Mouse (Mus musculus): ENCODE results near the gene Rbpjl. TPM values are rescaled to one million over a fixed set of nuclear protein-coding genes. Genes with fewer than 3 reads are reported as not detected.

The Rbpjl gene
- polyA plus RNA-seq, 1 experiment from 2014 or later, result 0.02 TPM

DNA sequence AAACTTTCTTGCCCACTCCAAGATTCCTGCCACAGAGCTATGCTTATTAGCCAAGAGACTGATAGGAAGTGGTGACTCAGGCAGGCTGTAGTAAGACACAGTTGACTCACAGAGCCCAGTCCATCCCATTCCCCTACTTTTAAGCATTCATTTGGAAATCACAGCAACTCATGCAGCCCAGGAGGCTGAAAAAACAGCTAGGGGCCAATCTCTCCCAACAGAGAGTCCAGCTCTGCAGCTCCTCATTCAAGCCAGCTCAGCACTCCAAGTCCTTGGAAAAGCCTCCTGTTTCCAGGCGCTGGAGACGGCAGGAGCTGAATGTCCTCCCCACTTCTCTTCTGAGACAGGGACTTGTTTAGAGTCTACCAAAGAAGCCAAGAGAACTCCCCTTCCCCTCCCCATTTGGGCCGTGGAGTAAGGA is 36.1 kb downstream of the Rbpjl start:
- H3K4me1 ChIP-seq (replicated peaks), result peaks cover 40% of the 10 kb centered on the region
- DNase-seq, result no peak
- H3K27me3 ChIP-seq, result peaks cover 53% of the 10 kb centered on the region
- no peak overlapping the region for H3K9ac ChIP-seq
- H3K27ac ChIP-seq, result no peak overlapping the region
- no peak for ATAC-seq (ENCODE audit: low read depth)
- H3K4me2 ChIP-seq, result peak overlapping the region; percentile 45
- H3K36me3 ChIP-seq, result no peaks in the 10 kb centered on the region
- WGBS (ENCODE audit: insufficient replicate concordance), result 43% methylated on average over 3 of the region's 3 CpGs
- H3K4me3 ChIP-seq (replicated peaks), result no peak overlapping the region
- H3K9me3 ChIP-seq (replicated peaks), result no peaks in the 10 kb centered on the region

DNA sequence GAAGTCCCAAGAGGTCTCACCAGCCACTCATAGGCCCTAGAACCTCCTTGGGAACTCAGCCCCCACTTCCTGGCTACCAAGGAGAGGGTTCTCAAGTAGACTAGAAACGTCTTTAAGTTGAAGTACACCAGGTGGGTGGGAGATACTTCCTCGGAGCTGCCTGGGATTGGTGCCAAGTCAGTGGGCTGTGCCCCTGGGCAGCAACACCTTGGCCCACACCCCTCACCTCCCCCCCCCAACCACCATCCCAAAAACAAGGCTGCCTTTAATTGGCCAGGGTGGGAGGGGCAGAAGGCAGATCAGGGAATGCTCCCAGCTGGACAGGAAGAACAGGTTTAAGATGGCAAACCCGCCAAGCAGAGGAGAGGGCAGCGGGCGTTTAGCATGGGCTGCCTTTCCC is 37.4 kb downstream of the Rbpjl start:
- H3K27me3 ChIP-seq, result peaks cover 60% of the 10 kb centered on the region
- no peak overlapping the region for H3K4me3 ChIP-seq (replicated peaks)
- no peak overlapping the region for H3K27ac ChIP-seq
- H3K4me2 ChIP-seq, result peak overlapping the region; percentile 45
- 51% methylated on average over 5 of the region's 5 CpGs for WGBS (ENCODE audit: insufficient replicate concordance)
- H3K36me3 ChIP-seq, result no peaks in the 10 kb centered on the region
- no peak overlapping the region for H3K9ac ChIP-seq
- H3K4me1 ChIP-seq (replicated peaks), result peaks cover 29% of the 10 kb centered on the region
- ATAC-seq (ENCODE audit: low read depth) (no peak), DNase-seq (no peak)
- H3K9me3 ChIP-seq (replicated peaks), result no peaks in the 10 kb centered on the region

DNA sequence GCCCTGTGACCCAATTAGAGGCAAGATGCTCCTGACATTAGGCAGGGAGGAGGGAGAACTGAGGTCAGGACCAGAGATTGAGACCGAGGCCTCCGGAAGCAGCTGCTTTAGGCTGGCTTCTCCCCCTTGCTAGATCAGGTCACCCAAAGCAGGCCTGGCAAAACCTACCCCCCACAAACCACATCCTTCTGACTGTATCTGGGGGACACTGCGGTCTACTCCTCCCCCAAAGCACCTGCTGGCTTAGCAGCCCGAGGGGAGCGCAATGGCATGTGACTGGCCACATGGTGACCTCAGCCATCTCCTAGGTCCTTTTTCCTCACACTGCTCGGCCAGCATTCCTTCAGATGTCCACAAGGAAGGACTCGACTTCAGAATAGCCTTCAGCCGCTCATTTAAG is 38.2 kb downstream of the Rbpjl start:
- DNase-seq, result no peak
- peak overlapping the region; percentile 45 for H3K4me2 ChIP-seq
- no peaks in the 10 kb centered on the region for H3K36me3 ChIP-seq
- 8% methylated on average over 8 of the region's 8 CpGs for whole genome bisulfite sequencing (ENCODE audit: insufficient replicate concordance)
- H3K27me3 ChIP-seq, result peaks cover 61% of the 10 kb centered on the region
- no peak for ATAC-seq (ENCODE audit: low read depth)
- peak overlapping the region; percentile 58 for H3K4me3 ChIP-seq (replicated peaks)
- no peaks in the 10 kb centered on the region for H3K9me3 ChIP-seq (replicated peaks)
- no peak overlapping the region for H3K27ac ChIP-seq
- peak overlapping the region; percentile 68; the same call in 1 of the 2 replicates for H3K9ac ChIP-seq
- peaks cover 20% of the 10 kb centered on the region for H3K4me1 ChIP-seq (replicated peaks)

DNA sequence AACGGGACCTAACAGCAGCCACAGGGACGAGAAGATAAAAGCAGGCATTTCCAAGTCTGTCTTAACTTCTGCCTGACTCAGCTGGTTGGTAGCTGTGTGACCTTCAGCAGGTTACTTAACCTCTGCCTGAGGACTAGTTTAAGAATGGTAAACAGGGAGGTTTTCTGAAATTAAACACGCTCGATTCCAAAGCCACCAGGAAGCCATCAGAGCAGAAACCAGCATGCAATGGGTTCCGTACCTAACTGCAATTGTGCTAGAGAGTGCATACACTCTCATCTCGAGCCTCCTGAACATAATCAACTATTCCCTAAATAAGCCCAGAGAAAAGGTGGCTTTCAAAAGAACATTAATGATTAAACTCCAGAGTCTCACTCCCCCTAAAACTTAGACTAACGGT is 38.8 kb downstream of the Rbpjl start:
- H3K27ac ChIP-seq, result no peak overlapping the region

DNA sequence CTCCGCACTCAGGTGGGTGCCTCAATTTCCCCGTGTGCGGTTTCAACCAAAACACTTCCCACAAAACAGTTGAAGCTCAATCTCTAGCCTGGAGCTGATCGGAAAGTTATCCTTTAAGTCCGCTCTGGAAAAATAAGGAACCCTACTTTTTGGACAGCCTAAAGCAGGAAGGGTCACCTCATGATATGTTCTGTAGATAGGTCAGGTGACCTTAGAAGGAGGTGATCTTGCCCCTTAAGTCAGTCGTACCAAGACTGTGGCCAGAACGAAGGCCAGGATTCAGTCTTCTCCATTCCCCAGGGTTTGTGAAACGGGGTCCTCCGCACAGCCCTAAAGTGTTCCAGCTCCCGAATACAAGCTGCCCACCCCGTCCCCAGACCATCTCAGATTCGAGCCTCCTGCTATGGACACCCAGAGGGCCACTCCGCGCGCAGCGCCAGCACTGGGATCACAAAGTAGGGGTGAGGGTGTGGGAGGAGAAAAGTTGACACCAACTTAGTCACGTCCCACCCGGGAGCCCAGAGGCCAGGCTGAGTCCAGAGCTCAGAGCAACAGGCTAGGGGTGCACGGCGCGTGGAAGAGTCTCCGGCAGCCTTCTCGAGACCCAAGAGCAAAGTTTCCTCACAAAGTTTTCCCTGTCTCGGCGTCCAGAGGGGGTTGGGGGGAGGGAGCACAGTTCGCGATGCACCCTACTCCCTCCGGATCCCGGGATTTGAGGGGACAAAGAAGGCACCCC is 39.5 kb downstream of the Rbpjl start:
- peaks cover 17% of the 10 kb centered on the region for H3K4me1 ChIP-seq (replicated peaks)
- DNase-seq (no peak), ATAC-seq (ENCODE audit: low read depth) (no peak)
- H3K4me2 ChIP-seq, result peak overlapping the region; percentile 45
- H3K9ac ChIP-seq, result peak overlapping the region; percentile 68
- no peaks in the 10 kb centered on the region for H3K36me3 ChIP-seq
- 0 out of 2 replicates have a peak overlapping the region, but pooled peaks have one; percentile 13 for H3K27ac ChIP-seq
- peak overlapping the region; percentile 58 for H3K4me3 ChIP-seq (replicated peaks)
- peaks cover 53% of the 10 kb centered on the region for H3K27me3 ChIP-seq
- 4% methylated on average over 29 of the region's 29 CpGs for WGBS (ENCODE audit: insufficient replicate concordance)
- H3K9me3 ChIP-seq (replicated peaks), result no peaks in the 10 kb centered on the region

More for the DNA sequence above, 38.8 kb downstream of the Rbpjl start:
- peak overlapping the region; percentile 45 for H3K4me2 ChIP-seq
- peak overlapping the region; percentile 58 for H3K4me3 ChIP-seq (replicated peaks)
- peak overlapping the region; percentile 68; the same call in 1 of the 2 replicates for H3K9ac ChIP-seq
- no peaks in the 10 kb centered on the region for H3K36me3 ChIP-seq
- no peaks in the 10 kb centered on the region for H3K9me3 ChIP-seq (replicated peaks)
- ATAC-seq (ENCODE audit: low read depth) (no peak), DNase-seq (no peak)
- peaks cover 19% of the 10 kb centered on the region for H3K4me1 ChIP-seq (replicated peaks)
- peaks cover 58% of the 10 kb centered on the region for H3K27me3 ChIP-seq
- 23% methylated on average over 7 of the region's 7 CpGs for WGBS (ENCODE audit: insufficient replicate concordance)

DNA sequence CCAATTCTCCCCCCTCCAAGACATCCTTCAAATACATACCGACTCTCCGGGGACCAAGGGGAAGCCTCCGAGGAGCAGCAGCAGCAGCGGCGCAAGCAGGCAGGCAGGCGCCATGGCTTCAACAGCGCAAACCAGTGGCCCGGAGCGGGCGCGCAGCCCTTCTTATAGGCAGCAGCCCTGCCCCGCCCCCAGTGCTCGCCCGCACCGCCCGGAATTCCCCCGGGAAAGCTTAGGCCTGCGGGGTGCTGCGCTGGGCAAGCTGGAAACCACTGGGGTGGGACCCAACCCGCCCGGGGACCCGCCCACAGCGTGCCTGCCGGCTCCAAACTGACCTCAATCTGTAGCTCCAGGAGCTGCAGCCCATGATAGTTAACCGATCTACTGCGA is 40.1 kb downstream of the Rbpjl start:
- ATAC-seq (ENCODE audit: low read depth) (peak; percentile 78), DNase-seq (peak; percentile 15)
- Histone ChIP-seq H3K36me3 (no peaks in the 10 kb centered on the region), H3K9me3 (replicated peaks) (no peaks in the 10 kb centered on the region), H3K27me3 (peaks cover 53% of the 10 kb centered on the region), H3K9ac (peak overlapping the region; percentile 68), H3K4me2 (peak overlapping the region; percentile 45), H3K4me1 (replicated peaks) (peaks cover 17% of the 10 kb centered on the region), H3K4me3 (replicated peaks) (peak overlapping the region; percentile 58), H3K27ac (peak overlapping the region; percentile 13; the same call in 1 of the 2 replicates)
- WGBS (ENCODE audit: insufficient replicate concordance), result 2% methylated on average over 26 of the region's 26 CpGs

DNA sequence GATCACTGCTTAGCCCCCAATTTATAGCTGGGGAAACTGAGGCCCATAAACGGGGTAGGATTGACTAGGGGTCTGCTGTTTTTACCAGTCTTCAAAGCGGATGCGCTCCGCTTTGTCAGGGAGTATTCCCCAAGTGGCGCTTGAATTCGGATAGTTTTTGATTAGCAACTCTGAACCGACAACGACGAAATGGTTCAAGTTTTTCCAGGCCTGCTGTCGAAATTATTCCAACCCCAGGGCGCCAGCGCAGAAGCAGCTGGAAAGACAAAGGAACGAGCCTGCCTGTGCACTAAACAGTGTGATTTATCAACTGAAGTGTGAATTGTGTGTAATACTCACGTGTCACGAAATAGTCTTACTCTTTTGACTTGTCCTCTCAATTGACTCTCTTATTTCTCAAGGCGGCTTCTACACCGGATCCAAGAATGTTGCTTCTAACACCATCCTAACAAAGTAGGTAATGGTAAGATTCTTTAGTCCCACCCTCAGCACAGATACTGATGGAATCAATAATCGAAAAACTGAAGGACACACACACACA is 40.6 kb downstream of the Rbpjl start, which contains the start of gene Sdc4:
Gene Sdc4 (minus strand): TSS at position 428 of the 541 bp plus-strand sequence.
- WGBS (ENCODE audit: insufficient replicate concordance), result 12% methylated on average over 18 of the region's 18 CpGs
- Histone ChIP-seq H3K4me3 (replicated peaks) (peak within 1 kb of the TSS; percentile 58), H3K4me1 (replicated peaks) (peaks cover 17% of the 10 kb centered on the region), H3K36me3 (no peaks in the 10 kb centered on the region), H3K4me2 (peak within 1 kb of the TSS; percentile 45), H3K27me3 (peaks cover 53% of the 10 kb centered on the region), H3K27ac (peak within 1 kb of the TSS; percentile 13; the same call in 1 of the 2 replicates), H3K9ac (peak within 1 kb of the TSS; percentile 68), H3K9me3 (replicated peaks) (no peaks in the 10 kb centered on the region)
- no peak for ATAC-seq (ENCODE audit: low read depth)
- DNase-seq, result no peak

DNA sequence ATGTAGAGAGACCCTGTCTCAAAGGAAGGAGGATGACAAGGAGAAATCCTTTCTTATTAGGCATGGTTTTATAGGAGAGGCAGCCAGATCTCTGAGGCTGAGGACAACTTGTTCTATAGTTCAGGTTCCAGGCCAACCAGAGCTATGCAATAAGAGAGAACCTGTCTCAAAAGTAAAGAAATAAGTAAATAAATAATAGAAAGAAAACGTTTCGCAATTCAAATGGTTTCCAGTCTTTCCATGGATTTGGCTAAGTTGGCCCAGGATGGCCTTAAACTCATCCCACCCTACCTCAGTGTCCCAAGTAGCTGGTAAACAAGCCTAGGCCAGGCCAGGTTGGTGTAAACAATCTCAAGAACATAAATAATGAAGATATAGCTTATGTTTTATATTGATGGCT is 41.8 kb downstream of the Rbpjl start:
- ATAC-seq (ENCODE audit: low read depth), result no peak
- Histone ChIP-seq H3K9ac (no peak overlapping the region), H3K27ac (no peak overlapping the region), H3K36me3 (no peaks in the 10 kb centered on the region), H3K9me3 (replicated peaks) (no peaks in the 10 kb centered on the region), H3K4me2 (no peak overlapping the region), H3K4me3 (replicated peaks) (no peak overlapping the region), H3K4me1 (replicated peaks) (peaks cover 10% of the 10 kb centered on the region), H3K27me3 (peaks cover 53% of the 10 kb centered on the region)
- WGBS (ENCODE audit: insufficient replicate concordance), result 54% methylated on average over 2 of the region's 2 CpGs
- no peak for DNase-seq

DNA sequence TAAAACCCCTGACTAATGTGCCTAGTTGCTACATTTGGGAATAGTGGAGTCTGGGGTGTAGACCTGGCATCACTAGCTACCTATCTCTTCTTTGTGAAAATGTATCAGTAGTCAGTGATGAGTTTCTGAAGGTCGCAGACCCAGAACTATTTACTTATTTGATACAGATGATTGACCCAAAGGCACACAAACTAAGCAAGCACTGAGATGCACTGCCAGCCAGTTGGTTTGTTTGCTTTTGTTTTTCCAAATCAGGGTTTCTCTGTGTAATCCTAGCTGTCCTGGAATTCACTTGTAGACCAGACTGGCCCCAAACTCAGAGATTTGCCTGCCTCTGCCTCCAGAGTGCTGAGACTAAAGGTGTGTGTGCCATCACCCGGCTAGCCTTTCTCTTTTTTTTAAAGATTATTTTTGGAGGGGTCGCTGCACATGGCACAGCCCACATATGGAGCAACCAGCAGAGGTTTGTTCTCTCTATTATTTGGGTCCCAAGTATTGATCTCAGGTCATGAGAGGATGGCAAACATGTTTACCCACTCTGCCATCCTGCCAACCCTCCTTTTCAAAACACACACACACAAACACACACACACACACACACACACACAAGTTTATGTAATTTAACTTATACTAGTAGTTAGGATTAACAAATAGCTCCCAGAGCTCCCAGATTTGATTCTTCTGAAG is 42.6 kb downstream of the Rbpjl start:
- H3K36me3 ChIP-seq, result no peaks in the 10 kb centered on the region
- peak overlapping the region; percentile 29; the same call in 1 of the 2 replicates for H3K27ac ChIP-seq
- H3K9me3 ChIP-seq (replicated peaks), result no peaks in the 10 kb centered on the region
- H3K9ac ChIP-seq, result no peak overlapping the region
- DNase-seq (no peak), ATAC-seq (ENCODE audit: low read depth) (no peak)
- WGBS (ENCODE audit: insufficient replicate concordance), result 55% methylated on average over 3 of the region's 3 CpGs
- no peak overlapping the region for H3K4me3 ChIP-seq (replicated peaks)
- H3K4me1 ChIP-seq (replicated peaks), result peaks cover 5% of the 10 kb centered on the region
- peaks cover 50% of the 10 kb centered on the region for H3K27me3 ChIP-seq
- no peak overlapping the region for H3K4me2 ChIP-seq

DNA sequence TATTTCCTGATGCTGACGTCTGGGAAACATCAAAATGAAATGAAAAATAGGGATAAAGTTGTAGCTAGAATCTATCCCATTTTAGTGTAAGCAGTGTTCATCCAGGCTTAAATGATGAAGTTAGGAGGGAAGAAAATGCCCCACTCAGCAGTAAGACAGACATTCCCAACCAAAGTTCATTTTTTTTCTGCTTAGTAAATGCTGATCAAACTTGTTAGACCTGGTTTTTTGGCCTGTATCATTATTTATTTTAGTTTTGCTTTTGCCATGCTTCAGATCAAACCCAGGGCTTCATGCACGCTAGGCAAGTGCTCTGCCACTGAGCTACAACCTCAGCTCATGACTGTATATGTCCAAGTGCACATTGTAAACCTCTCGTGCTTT is 43.1 kb downstream of the Rbpjl start:
- DNase-seq (no peak), ATAC-seq (ENCODE audit: low read depth) (no peak)
- no peaks in the 10 kb centered on the region for H3K36me3 ChIP-seq
- H3K27me3 ChIP-seq, result peaks cover 46% of the 10 kb centered on the region
- 49% methylated on average over 3 of the region's 3 CpGs for WGBS (ENCODE audit: insufficient replicate concordance)
- H3K27ac ChIP-seq, result no peak overlapping the region
- no peak overlapping the region for H3K9ac ChIP-seq
- no peak overlapping the region for H3K4me2 ChIP-seq
- no peaks in the 10 kb centered on the region for H3K9me3 ChIP-seq (replicated peaks)
- H3K4me3 ChIP-seq (replicated peaks), result no peak overlapping the region
- H3K4me1 ChIP-seq (replicated peaks), result peaks cover 2% of the 10 kb centered on the region; the same call in 1 of the 2 replicates

DNA sequence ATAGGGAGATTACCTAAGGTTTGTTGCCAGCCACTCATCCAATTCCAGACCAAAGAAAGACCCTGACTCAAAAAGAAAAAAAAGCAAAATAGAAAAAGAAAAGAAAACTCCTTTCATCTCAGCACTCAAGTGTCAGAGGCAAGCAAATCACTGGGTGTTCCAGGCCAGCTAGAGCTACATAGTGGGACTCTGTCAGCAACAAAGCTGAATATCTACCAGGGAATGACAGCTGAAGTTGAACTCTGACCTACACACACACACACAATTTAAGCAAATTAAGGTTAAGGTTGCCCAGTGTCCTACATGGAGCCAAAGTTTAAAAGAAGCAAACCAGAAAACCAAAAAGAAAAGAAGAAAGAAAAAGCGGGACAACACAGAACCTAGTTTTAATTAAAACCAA is 45.2 kb downstream of the Rbpjl start:
- Histone ChIP-seq H3K4me2 (no peak overlapping the region), H3K9ac (no peak overlapping the region), H3K4me1 (replicated peaks) (no peaks in the 10 kb centered on the region; the same call in 1 of the 2 replicates), H3K27me3 (peaks cover 28% of the 10 kb centered on the region), H3K4me3 (replicated peaks) (no peak overlapping the region), H3K9me3 (replicated peaks) (no peaks in the 10 kb centered on the region), H3K36me3 (no peaks in the 10 kb centered on the region), H3K27ac (no peak overlapping the region)
- 71% methylated on average over 1 of the region's 1 CpGs for WGBS (ENCODE audit: insufficient replicate concordance)
- no peak for DNase-seq
- no peak for ATAC-seq (ENCODE audit: low read depth)

All from liver, embryonic 13.5 days (tissue).